Mouse (Mus musculus): Measurements from ENCODE around the gene Speg. TPM values are rescaled to one million over a fixed set of nuclear protein-coding genes. Genes with fewer than 3 reads are reported as not detected.

Gene Speg
- polyA plus RNA-seq, 1 experiment from 2014 or later = 21.3 TPM

- H3K4me3 ChIP-seq = no peak overlapping the region
- H3K9ac ChIP-seq = no peak overlapping the region
- H3K4me2 ChIP-seq = no peak overlapping the region
- no peak for ATAC-seq (replicated peaks)
- no peaks in the 10 kb centered on the region for H3K36me3 ChIP-seq (replicated peaks)
- peaks cover 11% of the 10 kb centered on the region for H3K27me3 ChIP-seq (replicated peaks)
- H3K9me3 ChIP-seq = no peaks in the 10 kb centered on the region
- no peak overlapping the region for H3K27ac ChIP-seq
- H3K4me1 ChIP-seq = peaks cover 23% of the 10 kb centered on the region
- WGBS = 54% methylated on average over 13 of the region's 13 CpGs
These were observed 3.6 kb upstream of the Speg start for GRCm38 (mm10) chr1:75371317-75372095.

DNA sequence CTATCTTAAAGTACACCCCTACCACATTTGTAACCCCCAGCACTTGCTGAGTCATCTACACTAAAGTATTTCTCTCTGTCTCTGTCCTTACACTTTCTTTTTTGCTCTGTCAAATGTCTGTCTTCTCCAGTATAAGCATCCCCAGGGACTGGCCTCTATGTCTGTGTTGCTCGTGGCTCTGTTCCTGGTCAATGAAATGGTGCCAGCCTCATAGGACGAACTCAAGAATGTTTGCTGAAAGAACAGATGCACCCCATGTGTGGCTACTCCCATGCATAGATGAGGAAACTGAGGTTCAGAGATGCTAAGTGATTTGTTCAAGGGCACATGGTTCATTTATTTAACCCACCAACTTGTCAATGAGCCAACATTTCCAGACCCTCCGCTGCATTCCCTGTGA, 2.6 kb upstream of the Speg start:
- no peaks in the 10 kb centered on the region for H3K9me3 ChIP-seq
- no peaks in the 10 kb centered on the region for H3K36me3 ChIP-seq (replicated peaks)
- no peak overlapping the region for H3K9ac ChIP-seq
- 81% methylated on average over 3 of the region's 3 CpGs for WGBS
- H3K27me3 ChIP-seq (replicated peaks) = peaks cover 16% of the 10 kb centered on the region
- H3K4me3 ChIP-seq = no peak overlapping the region
- H3K4me1 ChIP-seq = peaks cover 23% of the 10 kb centered on the region
- ATAC-seq (replicated peaks) = no peak
- H3K27ac ChIP-seq = peak overlapping the region; percentile 55; the same call in 1 of the 2 replicates
- no peak overlapping the region for H3K4me2 ChIP-seq

GRCm38 (mm10) chr1:75373276-75373675, 1.8 kb upstream of the Speg start:
- 22% methylated on average over 3 of the region's 3 CpGs for WGBS
- no peak overlapping the region for H3K4me2 ChIP-seq
- H3K4me3 ChIP-seq = no peak overlapping the region
- ATAC-seq (replicated peaks) = no peak
- H3K36me3 ChIP-seq (replicated peaks) = no peaks in the 10 kb centered on the region
- no peaks in the 10 kb centered on the region for H3K9me3 ChIP-seq
- peaks cover 19% of the 10 kb centered on the region for H3K27me3 ChIP-seq (replicated peaks)
- H3K27ac ChIP-seq = peak overlapping the region; percentile 55
- peaks cover 23% of the 10 kb centered on the region for H3K4me1 ChIP-seq
- no peak overlapping the region for H3K9ac ChIP-seq

DNA sequence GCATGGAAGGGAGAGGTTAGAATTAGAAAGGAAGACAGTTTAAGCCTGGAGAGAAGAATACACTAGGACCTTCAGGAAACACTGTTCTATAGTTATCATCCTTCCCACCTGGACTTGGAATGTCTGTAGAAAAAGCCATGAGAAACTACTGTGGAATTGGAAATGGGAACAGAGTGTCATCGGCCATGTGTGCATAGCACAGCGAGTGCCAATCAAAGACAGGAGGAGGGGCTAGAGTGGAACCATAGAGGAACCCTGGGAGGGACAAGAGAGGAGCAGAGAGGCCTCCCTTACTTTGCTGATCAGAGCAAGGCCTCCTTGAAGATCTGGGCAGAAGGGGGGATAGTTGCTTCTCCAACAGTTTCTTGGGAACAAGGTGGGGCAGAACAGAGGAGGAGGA, 4.1 kb downstream of the Speg start:
- peaks cover 22% of the 10 kb centered on the region for H3K27me3 ChIP-seq (replicated peaks)
- H3K27ac ChIP-seq = no peak overlapping the region
- no peak for ATAC-seq (replicated peaks)
- no peak overlapping the region for H3K4me3 ChIP-seq
- H3K9me3 ChIP-seq = no peaks in the 10 kb centered on the region
- H3K4me2 ChIP-seq = no peak overlapping the region
- WGBS = 58% methylated on average over 2 of the region's 2 CpGs
- no peaks in the 10 kb centered on the region for H3K36me3 ChIP-seq (replicated peaks)
- no peak overlapping the region for H3K9ac ChIP-seq
- H3K4me1 ChIP-seq = peaks cover 40% of the 10 kb centered on the region

DNA sequence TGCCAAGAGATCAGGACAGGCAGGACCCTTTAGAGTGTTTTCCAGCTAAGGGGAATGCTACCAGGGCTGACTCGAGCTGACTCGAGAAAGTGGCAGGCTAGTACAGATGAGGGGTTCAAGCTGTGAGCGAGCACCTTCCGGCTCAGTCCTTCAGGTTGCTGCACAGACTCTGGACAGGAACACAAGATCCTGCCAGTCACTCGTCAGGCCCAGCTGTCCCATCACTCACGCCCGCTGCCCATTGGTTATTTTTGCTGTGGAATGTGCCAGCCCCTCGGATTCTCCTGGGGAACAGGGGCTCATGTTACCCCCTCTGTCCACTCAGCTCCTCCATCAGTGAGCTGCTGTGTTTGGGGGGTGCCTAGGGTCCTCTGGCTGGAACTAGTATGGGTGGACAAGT, 4.8 kb downstream of the Speg start:
- no peaks in the 10 kb centered on the region for H3K36me3 ChIP-seq (replicated peaks)
- no peak overlapping the region for H3K27ac ChIP-seq
- no peak overlapping the region for H3K4me2 ChIP-seq
- peaks cover 17% of the 10 kb centered on the region for H3K27me3 ChIP-seq (replicated peaks)
- H3K9me3 ChIP-seq = no peaks in the 10 kb centered on the region
- no peak for ATAC-seq (replicated peaks)
- no peak overlapping the region for H3K4me3 ChIP-seq
- 70% methylated on average over 8 of the region's 8 CpGs for WGBS
- H3K9ac ChIP-seq = no peak overlapping the region
- peaks cover 42% of the 10 kb centered on the region for H3K4me1 ChIP-seq

- 45% methylated on average over 2 of the region's 2 CpGs for WGBS
- Histone ChIP-seq H3K4me3 (no peak overlapping the region), H3K4me2 (peak overlapping the region; percentile 94; the same call in 1 of the 2 replicates), H3K27me3 (replicated peaks) (peaks cover 11% of the 10 kb centered on the region; the same call in 1 of the 2 replicates), H3K9ac (no peak overlapping the region), H3K36me3 (replicated peaks) (no peaks in the 10 kb centered on the region), H3K27ac (no peak overlapping the region), H3K9me3 (no peaks in the 10 kb centered on the region), H3K4me1 (peaks cover 43% of the 10 kb centered on the region)
- no peak for ATAC-seq (replicated peaks)
These were observed 5.9 kb downstream of the Speg start for GRCm38 (mm10) chr1:75380951-75381350.

DNA sequence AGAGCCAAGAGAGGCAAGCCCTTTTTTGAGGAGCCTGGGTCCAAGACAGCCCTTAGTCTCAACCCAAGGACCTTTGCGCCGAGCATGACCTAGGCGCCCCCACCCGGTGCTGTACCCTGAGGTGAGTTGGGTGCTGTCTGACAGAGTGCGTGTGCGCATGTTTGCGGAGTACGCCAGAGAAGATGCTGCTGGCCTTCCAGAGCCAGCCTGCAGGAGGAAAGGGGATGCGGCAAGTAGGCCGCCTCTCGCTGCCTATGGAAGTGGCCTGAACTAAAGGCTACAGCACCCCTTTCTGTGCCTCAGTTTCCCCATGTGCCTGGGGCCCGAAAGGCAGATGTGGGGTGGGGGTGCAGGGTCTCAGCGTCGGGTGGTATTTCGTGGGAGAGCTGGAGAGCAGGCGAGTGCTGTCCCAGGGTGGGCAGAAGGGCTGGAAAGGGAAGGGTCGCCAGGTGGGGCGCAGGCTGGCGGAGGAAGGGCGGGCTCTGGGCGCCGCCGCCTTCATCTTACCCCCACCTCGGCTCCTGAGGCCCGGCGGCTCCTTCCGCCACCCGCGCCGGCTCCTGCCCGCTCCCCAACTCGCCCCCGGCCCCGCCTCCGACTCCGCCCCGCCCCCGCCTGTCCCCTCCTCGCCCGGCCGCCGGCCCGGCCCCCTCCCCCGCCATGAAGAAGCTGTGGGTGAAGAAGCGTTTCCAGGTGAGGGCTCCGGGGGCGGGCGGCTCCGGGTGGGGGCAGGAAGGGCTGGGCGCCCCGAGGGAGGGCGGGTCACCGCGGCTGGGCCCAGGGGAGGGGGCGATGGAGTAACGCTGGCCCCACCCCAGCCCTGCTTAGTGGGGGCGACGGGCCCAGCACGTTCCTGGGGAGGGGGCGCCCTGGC, 6.6 kb downstream of the Speg start:
- 2% methylated on average over 52 of the region's 60 CpGs for WGBS
- Histone ChIP-seq H3K36me3 (replicated peaks) (no peaks in the 10 kb centered on the region), H3K9me3 (no peaks in the 10 kb centered on the region), H3K27ac (peak overlapping the region; percentile 83), H3K4me1 (peaks cover 51% of the 10 kb centered on the region), H3K27me3 (replicated peaks) (peaks cover 12% of the 10 kb centered on the region), H3K4me3 (peak overlapping the region; percentile 71), H3K9ac (peak overlapping the region; percentile 85), H3K4me2 (peak overlapping the region; percentile 94)
- peak; percentile 66 for ATAC-seq (replicated peaks)

DNA sequence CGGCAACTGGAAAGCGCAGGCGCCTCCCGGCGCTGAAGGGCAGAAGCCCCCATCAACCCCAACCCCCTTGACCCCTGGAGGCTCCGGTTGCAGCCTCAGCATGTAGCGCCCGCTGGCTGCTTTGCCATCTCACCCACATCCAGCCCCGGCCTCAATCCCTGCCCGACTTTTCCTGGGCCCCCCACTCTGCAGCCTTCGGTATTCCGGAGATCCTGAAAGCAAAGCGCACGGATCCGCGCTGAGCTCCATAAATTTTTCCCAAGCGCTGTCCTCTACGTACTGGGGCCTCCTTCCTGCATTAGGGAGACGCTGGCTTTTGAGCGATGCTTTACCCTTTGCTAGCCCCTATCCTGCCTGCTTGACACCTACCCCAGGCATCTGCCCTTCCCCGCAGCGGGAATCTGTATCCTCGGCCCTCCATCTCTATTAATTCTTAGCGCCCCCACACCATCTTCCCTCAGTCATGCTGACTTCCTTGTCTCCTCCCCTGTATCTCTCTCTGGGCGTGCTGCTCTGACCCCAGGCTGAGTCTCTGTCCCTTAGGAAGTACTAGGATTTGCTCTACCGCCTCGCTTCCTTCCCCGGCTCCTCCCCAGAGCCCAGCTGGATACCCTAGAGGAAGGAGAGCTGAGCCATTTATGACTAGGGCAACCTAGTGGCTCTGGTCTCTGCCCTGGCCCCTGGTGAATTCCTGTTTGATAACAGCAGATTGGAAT, 7.4 kb downstream of the Speg start:
- Histone ChIP-seq H3K36me3 (replicated peaks) (no peaks in the 10 kb centered on the region), H3K4me3 (peak overlapping the region; percentile 71), H3K4me1 (peaks cover 59% of the 10 kb centered on the region), H3K27ac (peak overlapping the region; percentile 83), H3K9ac (peak overlapping the region; percentile 85), H3K4me2 (peak overlapping the region; percentile 94), H3K9me3 (no peaks in the 10 kb centered on the region), H3K27me3 (replicated peaks) (peaks cover 14% of the 10 kb centered on the region)
- peak; percentile 21 for ATAC-seq (replicated peaks)
- WGBS = under 1% methylated on average over 27 of the region's 28 CpGs

- Histone ChIP-seq H3K9ac (no peak overlapping the region), H3K36me3 (replicated peaks) (no peaks in the 10 kb centered on the region), H3K4me1 (peaks cover 75% of the 10 kb centered on the region), H3K27me3 (replicated peaks) (peaks cover 31% of the 10 kb centered on the region), H3K4me3 (no peak overlapping the region), H3K27ac (no peak overlapping the region), H3K9me3 (no peaks in the 10 kb centered on the region), H3K4me2 (peak overlapping the region; percentile 37; the same call in 1 of the 2 replicates)
- ATAC-seq (replicated peaks) = no peak
- 84% methylated on average over 27 of the region's 27 CpGs for WGBS
These were observed 9.5 kb downstream of the Speg start for GRCm38 (mm10) chr1:75384470-75385141.

GRCm38 (mm10) chr1:75385142-75385730, 10.1 kb downstream of the Speg start:
- no peak overlapping the region for H3K27ac ChIP-seq
- no peak overlapping the region for H3K9ac ChIP-seq
- peaks cover 75% of the 10 kb centered on the region for H3K4me1 ChIP-seq
- peak overlapping the region; percentile 12; the same call in 1 of the 2 replicates for H3K4me3 ChIP-seq
- H3K27me3 ChIP-seq (replicated peaks) = peaks cover 33% of the 10 kb centered on the region
- no peaks in the 10 kb centered on the region for H3K36me3 ChIP-seq (replicated peaks)
- no peak for ATAC-seq (replicated peaks)
- peak overlapping the region; percentile 37 for H3K4me2 ChIP-seq
- 68% methylated on average over 20 of the region's 20 CpGs for WGBS
- no peaks in the 10 kb centered on the region for H3K9me3 ChIP-seq

- 0 out of 2 replicates have a peak, but pooled peaks have one; percentile 10 for ATAC-seq (replicated peaks)
- Histone ChIP-seq H3K27me3 (replicated peaks) (peaks cover 33% of the 10 kb centered on the region), H3K4me1 (peaks cover 72% of the 10 kb centered on the region), H3K9ac (peak overlapping the region; percentile 10; the same call in 1 of the 2 replicates), H3K4me3 (no peak overlapping the region; the same call in 1 of the 2 replicates), H3K4me2 (peak overlapping the region; percentile 37), H3K9me3 (no peaks in the 10 kb centered on the region), H3K36me3 (replicated peaks) (no peaks in the 10 kb centered on the region), H3K27ac (no peak overlapping the region)
- WGBS = 34% methylated on average over 4 of the region's 4 CpGs
These were observed 11.1 kb downstream of the Speg start for GRCm38 (mm10) chr1:75386149-75386548.
